Mouse (Mus musculus) midbrain, embryonic 10.5 days (tissue): ENCODE data around the gene Znhit3. TPM values are rescaled to one million over a fixed set of nuclear protein-coding genes. Genes with fewer than 3 reads are reported as not detected.

Source experiments
- DNase-seq: peaks from one replicate; pipeline ENCODE4 v3.0.0-alpha.2; 2017; ENCODE audit warnings: low spot score
- H3K27ac ChIP-seq: fragments of 300-500 bp; sonication (generic); replicated peaks from 2 replicates; pipeline ENCODE4 v1.5.1; 2016; ENCODE audit warnings: mild to moderate bottlenecking
- H3K27me3 ChIP-seq: fragments of 300-500 bp; sonication (generic); 2 replicates; pipeline ENCODE4 v1.6.1; 2016; ENCODE audit warnings: low read depth, mild to moderate bottlenecking; ENCODE audit not compliant: poor library complexity, severe bottlenecking
- H3K36me3 ChIP-seq: fragments of 300-500 bp; sonication (generic); 2 replicates; pipeline ENCODE4 v1.6.1; 2016; ENCODE audit warnings: mild to moderate bottlenecking, moderate library complexity
- H3K4me1 ChIP-seq: fragments of 300-500 bp; sonication (generic); 2 replicates; pipeline ENCODE4 v1.6.1; 2016
- H3K4me3 ChIP-seq: fragments of 300-500 bp; sonication (generic); 2 replicates; pipeline ENCODE4 v1.5.1; 2016; ENCODE audit warnings: mild to moderate bottlenecking, moderate library complexity
- H3K9me3 ChIP-seq: fragments of 300-500 bp; sonication (generic); replicated peaks from 2 replicates; pipeline ENCODE4 v1.6.1; 2016; ENCODE audit warnings: mild to moderate bottlenecking
- WGBS: fragments of 180-500 bp; shearing (Covaris S2); methylation state at CpG from one replicate; pipeline ENCODE4 v1.1.7; 2016; 5-methylcytosine and 5-hydroxymethylcytosine counted together
- polyA plus RNA-seq: library from polyadenylated mRNA; unstranded; fragments of >200 nt; fragmentation: Nextera tagmentation; extraction: Ambion mirVana; gene quantifications from 2 replicates; pipeline ENCODE4 v1.2.1, GENCODE M21; 2016

Gene Znhit3
- polyA plus RNA-seq, 1 experiment from 2014 or later = 91.7 TPM

GRCm38 (mm10) chr11:84948526-84948925, 32.4 kb upstream of the Znhit3 start:
- Histone ChIP-seq H3K9me3 (no peaks in the 10 kb centered on the region), H3K36me3 (no peaks in the 10 kb centered on the region), H3K4me1 (peaks cover 41% of the 10 kb centered on the region), H3K27me3 (peaks cover 17% of the 10 kb centered on the region), H3K27ac (no peak overlapping the region), H3K4me3 (no peak overlapping the region)
- DNase-seq = no peak
- 45% methylated on average over 3 of the region's 3 CpGs for whole genome bisulfite sequencing

DNA sequence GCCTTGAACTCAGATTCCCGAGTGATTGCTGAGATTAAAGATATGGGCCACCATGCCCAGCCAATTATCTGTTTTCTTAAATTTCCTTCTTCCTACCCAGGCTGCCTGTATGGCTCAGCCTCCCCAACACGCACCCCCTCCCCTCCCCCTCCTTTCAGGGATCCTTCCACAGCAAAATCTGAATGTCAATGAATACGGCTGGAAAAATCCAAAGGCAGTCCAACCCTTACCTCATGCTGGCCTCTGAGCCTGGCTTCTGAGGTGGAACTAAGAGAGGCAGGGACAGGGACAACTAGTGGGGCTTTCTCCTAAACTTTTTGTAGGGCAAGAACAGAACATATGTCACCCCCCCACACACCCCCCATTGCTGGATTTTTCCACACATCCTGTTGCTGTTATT, 31.9 kb upstream of the Znhit3 start:
- Histone ChIP-seq H3K36me3 (no peaks in the 10 kb centered on the region), H3K4me3 (no peak overlapping the region), H3K9me3 (no peaks in the 10 kb centered on the region), H3K27ac (0 out of 2 replicates have a peak overlapping the region, but pooled peaks have one; percentile 23), H3K27me3 (peaks cover 17% of the 10 kb centered on the region), H3K4me1 (peaks cover 45% of the 10 kb centered on the region)
- no peak for DNase-seq
- WGBS = 39% methylated on average over 3 of the region's 3 CpGs

GRCm38 (mm10) chr11:84947206-84947605, 31.0 kb upstream of the Znhit3 start:
- Histone ChIP-seq H3K27ac (no peak overlapping the region), H3K27me3 (peaks cover 22% of the 10 kb centered on the region; the same call in 1 of the 2 replicates), H3K9me3 (no peaks in the 10 kb centered on the region), H3K4me1 (peaks cover 43% of the 10 kb centered on the region), H3K36me3 (no peaks in the 10 kb centered on the region), H3K4me3 (no peak overlapping the region)
- no peak for DNase-seq
- 79% methylated on average over 6 of the region's 6 CpGs for WGBS

DNA sequence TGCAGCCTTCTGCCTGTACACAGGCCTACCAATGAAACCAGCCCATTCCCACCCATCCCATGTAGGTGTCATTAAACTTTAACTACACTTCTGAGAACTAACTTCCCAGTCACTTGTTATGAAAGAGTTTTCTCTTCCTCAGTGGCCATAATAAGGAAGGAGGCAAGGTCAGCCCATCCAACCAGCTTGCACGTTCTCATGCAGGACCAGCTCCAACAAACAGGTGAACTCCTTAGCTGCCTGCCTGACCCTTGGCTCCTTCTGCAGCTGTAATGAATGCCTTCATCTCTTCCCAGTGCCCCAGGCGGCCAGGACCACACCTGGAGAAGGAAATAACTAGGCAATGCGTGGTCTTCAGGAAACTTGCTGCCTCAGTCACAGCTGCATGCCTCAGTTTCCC, 29.7 kb upstream of the Znhit3 start:
- WGBS = 64% methylated on average over 3 of the region's 3 CpGs
- no peak for DNase-seq

GRCm38 (mm10) chr11:84944639-84945435, 28.7 kb upstream of the Znhit3 start:
- H3K4me1 ChIP-seq = peaks cover 46% of the 10 kb centered on the region
- H3K4me3 ChIP-seq = peak overlapping the region; percentile 42
- under 1% methylated on average over 12 of the region's 12 CpGs for WGBS
- peaks cover 22% of the 10 kb centered on the region; the same call in 1 of the 2 replicates for H3K27me3 ChIP-seq
- H3K27ac ChIP-seq = peak overlapping the region; percentile 75
- H3K36me3 ChIP-seq = no peaks in the 10 kb centered on the region
- DNase-seq = peak; percentile 57
- no peaks in the 10 kb centered on the region for H3K9me3 ChIP-seq

More for the DNA sequence above, 29.7 kb upstream of the Znhit3 start:
- no peak overlapping the region for H3K4me3 ChIP-seq
- no peaks in the 10 kb centered on the region for H3K36me3 ChIP-seq
- peaks cover 43% of the 10 kb centered on the region for H3K4me1 ChIP-seq
- H3K27ac ChIP-seq = no peak overlapping the region
- peaks cover 22% of the 10 kb centered on the region; the same call in 1 of the 2 replicates for H3K27me3 ChIP-seq
- H3K9me3 ChIP-seq = no peaks in the 10 kb centered on the region

DNA sequence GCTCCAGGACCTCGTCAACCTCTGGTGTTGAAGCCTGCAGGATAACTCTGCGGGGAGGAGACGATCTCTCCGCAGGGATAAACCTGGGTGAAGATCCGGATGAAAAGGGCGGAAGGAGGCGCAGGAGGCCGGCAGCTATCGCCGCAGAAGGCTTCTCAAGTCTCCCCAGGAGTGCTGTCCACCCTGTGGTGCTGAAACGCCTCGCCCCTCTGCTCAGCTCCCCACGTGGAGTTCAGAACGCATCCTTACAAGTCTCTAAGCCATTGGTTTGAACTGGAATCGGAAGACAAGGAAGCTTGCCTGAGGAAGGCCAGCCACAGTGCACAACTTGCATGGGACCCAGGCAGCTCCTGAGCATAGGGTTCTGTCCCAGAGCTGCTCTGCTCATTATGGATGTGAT, 27.8 kb upstream of the Znhit3 start:
- Histone ChIP-seq H3K9me3 (no peaks in the 10 kb centered on the region), H3K4me1 (peaks cover 51% of the 10 kb centered on the region), H3K4me3 (peak overlapping the region; percentile 42), H3K27me3 (peaks cover 22% of the 10 kb centered on the region; the same call in 1 of the 2 replicates), H3K36me3 (no peaks in the 10 kb centered on the region), H3K27ac (peak overlapping the region; percentile 75)
- DNase-seq = peak; percentile 77
- WGBS = under 1% methylated on average over 15 of the region's 15 CpGs

DNA sequence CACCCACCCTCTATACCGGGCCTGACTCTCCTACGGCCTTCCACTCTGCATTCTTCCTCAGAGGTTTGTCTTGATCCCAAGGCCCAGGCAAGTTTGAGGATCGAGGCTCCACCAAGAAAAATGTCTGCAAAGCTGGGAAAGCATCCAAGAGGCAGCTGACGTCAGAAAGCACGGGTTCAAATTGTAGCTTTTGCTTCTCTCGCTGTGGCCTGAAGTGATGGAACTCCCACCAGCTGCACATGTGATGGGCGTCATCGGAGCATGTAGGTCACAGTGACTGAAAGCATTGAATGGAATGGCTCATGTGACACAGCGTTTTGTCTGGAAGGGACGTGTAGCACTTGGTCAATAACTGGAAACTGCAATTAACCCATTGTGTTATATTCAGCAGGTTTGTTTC, 24.0 kb upstream of the Znhit3 start:
- Histone ChIP-seq H3K9me3 (no peaks in the 10 kb centered on the region), H3K36me3 (no peaks in the 10 kb centered on the region), H3K27ac (no peak overlapping the region), H3K4me3 (no peak overlapping the region), H3K27me3 (peaks cover 22% of the 10 kb centered on the region; the same call in 1 of the 2 replicates), H3K4me1 (peaks cover 31% of the 10 kb centered on the region)
- no peak for DNase-seq
- WGBS = 84% methylated on average over 10 of the region's 10 CpGs

DNA sequence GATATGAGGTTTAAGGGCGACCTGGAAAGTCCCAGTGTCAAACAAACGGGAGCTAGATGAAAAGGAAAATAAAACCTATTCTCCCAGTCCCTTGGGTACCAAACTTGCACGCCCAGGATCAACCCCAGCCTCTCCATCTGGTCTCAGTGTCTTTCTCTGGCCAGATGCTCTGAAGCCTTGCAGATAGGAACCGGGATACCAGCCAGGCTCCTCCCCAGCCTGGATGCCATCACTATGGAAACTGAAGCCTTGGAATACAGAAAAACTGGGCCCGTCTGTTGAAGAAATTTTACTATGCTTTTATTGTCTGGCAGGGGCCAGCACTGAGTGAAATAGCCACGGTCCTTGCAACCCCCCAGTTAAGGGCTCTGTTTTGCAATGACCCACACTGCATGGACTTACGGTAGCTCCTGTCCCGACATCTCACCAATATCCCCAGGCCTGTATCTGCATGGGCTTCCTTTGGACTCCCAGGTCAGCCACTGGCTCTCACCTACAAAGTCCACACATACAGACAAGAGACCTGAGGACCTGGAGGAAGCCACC, 23.4 kb upstream of the Znhit3 start:
- H3K36me3 ChIP-seq = no peaks in the 10 kb centered on the region
- H3K9me3 ChIP-seq = no peaks in the 10 kb centered on the region
- no peak for DNase-seq
- H3K27ac ChIP-seq = no peak overlapping the region
- WGBS = 61% methylated on average over 8 of the region's 8 CpGs
- peaks cover 19% of the 10 kb centered on the region; the same call in 1 of the 2 replicates for H3K27me3 ChIP-seq
- H3K4me3 ChIP-seq = no peak overlapping the region
- H3K4me1 ChIP-seq = peaks cover 26% of the 10 kb centered on the region

DNA sequence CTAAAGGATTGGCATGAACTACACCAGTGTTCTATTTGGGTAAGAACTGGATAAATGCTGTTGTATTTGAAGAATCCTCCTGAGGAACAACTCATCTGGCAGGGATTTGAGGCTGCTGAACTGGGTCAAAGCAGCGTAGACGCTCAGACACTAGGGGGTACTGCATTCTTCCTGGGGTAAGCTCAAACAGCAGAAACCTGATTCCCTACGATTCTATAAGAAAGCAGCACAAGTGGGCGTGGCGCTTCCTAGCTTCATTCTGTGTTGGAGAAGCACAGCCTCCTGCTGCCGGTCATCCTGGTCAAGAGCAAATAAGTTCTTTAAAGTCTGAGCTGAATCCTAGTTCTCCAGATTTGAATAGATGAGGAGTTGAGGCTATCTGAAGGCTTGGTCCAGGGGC, 16.1 kb upstream of the Znhit3 start:
- Histone ChIP-seq H3K27me3 (no peaks in the 10 kb centered on the region), H3K9me3 (no peaks in the 10 kb centered on the region), H3K27ac (no peak overlapping the region), H3K4me1 (peaks cover 7% of the 10 kb centered on the region; the same call in 1 of the 2 replicates), H3K36me3 (no peaks in the 10 kb centered on the region), H3K4me3 (no peak overlapping the region)
- no peak for DNase-seq
- WGBS = 10% methylated on average over 6 of the region's 6 CpGs

- DNase-seq = no peak
- no peak overlapping the region for H3K27ac ChIP-seq
- H3K4me3 ChIP-seq = no peak overlapping the region
- H3K36me3 ChIP-seq = no peaks in the 10 kb centered on the region
- no peaks in the 10 kb centered on the region for H3K9me3 ChIP-seq
- no peaks in the 10 kb centered on the region for H3K27me3 ChIP-seq
- peaks cover 12% of the 10 kb centered on the region; the same call in 1 of the 2 replicates for H3K4me1 ChIP-seq
- WGBS = 93% methylated on average over 8 of the region's 8 CpGs
These were observed 4.8 kb upstream of the Znhit3 start for GRCm38 (mm10) chr11:84920981-84921380.

- WGBS = 80% methylated on average over 7 of the region's 7 CpGs
- Histone ChIP-seq H3K9me3 (no peaks in the 10 kb centered on the region), H3K4me1 (peaks cover 19% of the 10 kb centered on the region), H3K4me3 (no peak overlapping the region), H3K27me3 (no peaks in the 10 kb centered on the region), H3K27ac (no peak overlapping the region), H3K36me3 (no peaks in the 10 kb centered on the region)
- no peak for DNase-seq
These were observed 3.8 kb upstream of the Znhit3 start for GRCm38 (mm10) chr11:84919951-84920350.

DNA sequence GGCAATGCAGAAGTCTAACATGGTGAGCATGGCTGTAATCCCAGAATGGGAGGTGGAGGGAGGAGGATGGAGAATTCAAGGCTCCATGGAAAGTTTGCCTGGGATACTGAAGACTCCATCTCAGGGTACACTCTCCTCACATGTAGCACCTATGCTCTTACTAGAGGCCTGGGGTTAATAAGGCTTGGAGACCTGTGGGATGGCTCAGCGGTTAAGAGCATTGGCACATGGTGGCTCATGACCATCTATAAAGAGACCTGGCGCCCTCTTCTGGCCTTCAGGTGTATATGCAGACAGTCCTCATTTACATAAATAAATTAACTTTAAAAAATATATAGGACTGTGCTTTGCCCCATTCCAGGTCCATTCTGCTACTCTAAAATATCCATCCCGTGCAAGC, 3.1 kb upstream of the Znhit3 start:
- Histone ChIP-seq H3K4me3 (no peak overlapping the region), H3K9me3 (no peaks in the 10 kb centered on the region), H3K27me3 (no peaks in the 10 kb centered on the region), H3K27ac (no peak overlapping the region), H3K36me3 (peaks cover 4% of the 10 kb centered on the region; the same call in 1 of the 2 replicates), H3K4me1 (peaks cover 24% of the 10 kb centered on the region)
- DNase-seq = peak; percentile 24
- 44% methylated on average over 3 of the region's 3 CpGs for WGBS

DNA sequence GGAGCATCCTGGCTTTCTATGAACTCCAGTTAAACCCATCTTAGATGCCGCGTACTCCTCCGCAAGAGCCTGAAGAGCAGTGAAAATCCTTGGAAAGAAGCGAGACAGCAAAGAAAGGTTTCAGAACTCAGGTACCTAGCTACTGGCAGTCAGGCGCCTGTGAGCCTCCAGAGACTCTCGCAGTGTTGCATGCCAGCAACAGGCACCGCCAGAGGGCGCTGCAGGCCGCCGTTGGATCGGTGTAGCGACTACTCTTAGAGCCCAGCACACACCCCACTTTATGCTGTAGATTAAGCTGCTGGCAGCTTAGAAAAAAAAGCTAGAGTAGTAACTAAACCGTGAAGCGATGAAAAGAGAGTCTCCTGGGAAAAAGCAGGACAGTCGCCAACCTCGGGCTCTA, 2.3 kb upstream of the Znhit3 start:
- peak; percentile 88 for DNase-seq
- peaks cover 24% of the 10 kb centered on the region for H3K4me1 ChIP-seq
- 6% methylated on average over 16 of the region's 16 CpGs for WGBS
- no peaks in the 10 kb centered on the region for H3K9me3 ChIP-seq
- H3K27me3 ChIP-seq = no peaks in the 10 kb centered on the region
- peak overlapping the region; percentile 34 for H3K4me3 ChIP-seq
- H3K27ac ChIP-seq = no peak overlapping the region
- H3K36me3 ChIP-seq = peaks cover 13% of the 10 kb centered on the region
